Mouse (Mus musculus): ENCODE measurements around the gene Ankib1. TPM values are rescaled to one million over a fixed set of nuclear protein-coding genes. Genes with fewer than 3 reads are reported as not detected.

Gene Ankib1
- 8.2 and 9.4 TPM in 2 replicates for polyA plus RNA-seq (2012; rRNA removed)

GRCm38 (mm10) chr5:3802433-3803291 is at the start of gene Ankib1, which contains the start of gene Krit1:
Gene Ankib1 (minus strand): TSS chr5:3802925.
Gene Krit1 (plus strand): TSS chr5:3803184.

GRCm38 (mm10) chr5:3845026-3845425 is 42.3 kb upstream of the Ankib1 start, which contains the start of gene Lrrd1:
Gene Lrrd1 (plus strand): TSS chr5:3845173.

GRCm38 (mm10) chr5:3657085-3657484 is 145.6 kb downstream of the Ankib1 start, which contains the start of gene Gatad1:
Gene Gatad1 (minus strand): TSS chr5:3657185.

GRCm38 (mm10) chr5:3650881-3651280 is 151.8 kb downstream of the Ankib1 start, which contains the start of gene Tmbim7:
Gene Tmbim7 (plus strand): TSS chr5:3651181.

Other genes starting within 250 kb of the Ankib1 start
- 0.57 and 0.78 TPM in 2 replicates for gene 1700109H08Rik, start 231.4 kb downstream of the Ankib1 start, polyA plus RNA-seq (2012; rRNA removed)
- 3.9 and 4.5 TPM in 2 replicates for gene Pex1, start 206.9 kb downstream of the Ankib1 start, polyA plus RNA-seq (2012; rRNA removed)
- gene Rbm48, start 206.3 kb downstream of the Ankib1 start, polyA plus RNA-seq (2012; rRNA removed), result 2.4 and 2.9 TPM in 2 replicates
- gene Tmbim7, start 151.7 kb downstream of the Ankib1 start, polyA plus RNA-seq (2012; rRNA removed), result not detected in 2 replicates
- gene Gatad1, start 145.7 kb downstream of the Ankib1 start, polyA plus RNA-seq (2012; rRNA removed), result 35.7 and 42.9 TPM in 2 replicates
- 3.2 and 3.5 TPM in 2 replicates for gene Krit1, start 259 bp upstream of the Ankib1 start, polyA plus RNA-seq (2012; rRNA removed)
- gene Lrrd1, start 42.2 kb upstream of the Ankib1 start, polyA plus RNA-seq (2012; rRNA removed), result 0.06 and 0.21 TPM in 2 replicates
- gene Mterf1a, start 91.0 kb upstream of the Ankib1 start, polyA plus RNA-seq (2012; rRNA removed), result 1.2 TPM in 2 replicates
- gene Akap9, start 125.1 kb upstream of the Ankib1 start, polyA plus RNA-seq (2012; rRNA removed), result 9.9 and 10.9 TPM in 2 replicates